ENCODE assay signal across 8 mouse cellular contexts in the genomic region with DNA sequence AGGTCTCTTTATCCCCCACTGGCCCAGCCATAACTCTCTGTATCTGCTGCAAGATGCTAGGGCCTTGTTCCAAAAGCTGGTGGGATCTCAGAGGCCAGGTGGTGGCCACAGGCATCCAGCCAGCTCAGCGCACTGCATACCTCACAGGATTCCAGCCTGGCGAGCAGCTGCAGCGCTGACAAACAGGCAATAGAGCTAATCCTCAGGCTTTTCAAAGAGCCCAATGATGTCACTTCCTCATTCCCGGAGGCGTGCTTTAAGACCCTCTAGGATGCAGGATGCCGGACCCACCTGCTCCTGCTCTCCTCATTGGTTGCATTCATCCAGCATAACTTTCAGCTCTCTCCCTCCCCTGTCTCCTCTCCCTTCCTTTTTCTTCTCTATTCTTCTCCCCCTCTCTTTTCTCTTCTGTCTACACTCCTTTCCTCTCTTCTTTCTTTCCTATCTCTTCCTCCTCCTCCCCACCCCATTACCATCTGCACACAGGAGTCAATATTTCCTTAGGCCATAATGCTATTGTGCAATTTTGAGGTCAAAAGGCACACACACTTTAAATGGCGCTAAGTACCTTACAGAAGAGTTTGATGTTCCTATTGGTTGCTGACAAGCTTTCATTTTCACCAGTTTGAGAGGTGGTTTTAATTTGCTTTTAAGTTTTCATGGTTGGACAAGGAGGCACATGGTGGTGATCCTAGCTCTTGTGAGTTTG. TPM values are rescaled to one million over a fixed set of nuclear protein-coding genes. Genes with fewer than 3 reads are reported as not detected.
DNase-seq lines count a peak whose midpoint lies in the region.
"Had no signal": no experiment of that assay in that cellular context is flagged by ENCODE, and none has a peak within 500 bp of the region (broad histone marks: within the 10 kb centered on the region; RNA-seq: fewer than 3 reads in every experiment).

No protein-coding gene starts in this region.

- H3K36me3 ChIP-seq in limb, embryonic 10.5 days: no peaks in the 10 kb centered on the region

- DNase-seq in right cerebral cortex, postnatal 4 days: peak; percentile 9
- no peak for DNase-seq in right cerebral cortex, postnatal 25 days
- DNase-seq in embryo, embryonic 11 days: peak; percentile 59
- DNase-seq in limb, embryonic 10.5 days (ENCODE audit: low spot score): peak; percentile 40
- DNase-seq in left cerebral cortex, postnatal 25 days (ENCODE audit: low spot score in 2 of 2): no peak
- no peak for DNase-seq in left cerebral cortex, adult 18-20 months (ENCODE audit: low spot score in 2 of 2)
- DNase-seq in thymus, postnatal 25 days: no peak
- DNase-seq: lung, adult 2 months had no signal

- WGBS in limb, embryonic 10.5 days: 51% methylated on average over 7 of the region's 7 CpGs

- no peak overlapping the region; the same call in 1 of the 2 replicates for H3K27ac ChIP-seq in limb, embryonic 10.5 days

- no peaks in the 10 kb centered on the region for H3K9me3 ChIP-seq in limb, embryonic 10.5 days (replicated peaks)

- intact Hi-C loops in left cerebral cortex, postnatal 25 days (cut with DNase I): no loop called here

- H3K4me3 ChIP-seq in limb, embryonic 10.5 days: no peak overlapping the region

- H3K4me1 ChIP-seq in limb, embryonic 10.5 days: peaks cover 8% of the 10 kb centered on the region

- H3K27me3 ChIP-seq in limb, embryonic 10.5 days (ENCODE audit: low read depth, poor library complexity, severe bottlenecking): no peaks in the 10 kb centered on the region

RNA-seq across cellular contexts. Expression of a gene that starts 30.6 kb away (rescaled TPM):
- polyA plus RNA-seq in limb, embryonic 10.5 days (2016; fragmentation: Nextera tagmentation; extraction: Ambion mirVana): 2,907 and 3,028 TPM in 2 replicates
- 100 to 1,000 TPM; 512 to 528 TPM for total RNA-seq in left cerebral cortex, postnatal 25 days (2021)
- total RNA-seq in left cerebral cortex, adult 18-20 months (2021): 100 to 1,000 TPM; 420 to 461 TPM

Comparison
In these comparisons a context has a peak if more than half of its experiments do, and no peak if none do; other contexts are left out.
1. DNase-seq: peak in right cerebral cortex, postnatal 4 days (single experiment), embryo, embryonic 11 days (single experiment) and limb, embryonic 10.5 days (single experiment); none in right cerebral cortex, postnatal 25 days (single experiment), left cerebral cortex, postnatal 25 days (0 of 2), left cerebral cortex, adult 18-20 months (0 of 2) and thymus, postnatal 25 days (single experiment).